Mouse (Mus musculus) thymus, postnatal 25 days (tissue): ENCODE data around the gene Slit2.
"Not testable (repeated sequence)": the region's sequence is repeated elsewhere in the genome, so short reads cannot be mapped to it uniquely, and the experiment has no call there.

Source experiments
- DNase-seq: peaks from one replicate; pipeline ENCODE4 v3.0.0; 2022

The Slit2 gene

DNA sequence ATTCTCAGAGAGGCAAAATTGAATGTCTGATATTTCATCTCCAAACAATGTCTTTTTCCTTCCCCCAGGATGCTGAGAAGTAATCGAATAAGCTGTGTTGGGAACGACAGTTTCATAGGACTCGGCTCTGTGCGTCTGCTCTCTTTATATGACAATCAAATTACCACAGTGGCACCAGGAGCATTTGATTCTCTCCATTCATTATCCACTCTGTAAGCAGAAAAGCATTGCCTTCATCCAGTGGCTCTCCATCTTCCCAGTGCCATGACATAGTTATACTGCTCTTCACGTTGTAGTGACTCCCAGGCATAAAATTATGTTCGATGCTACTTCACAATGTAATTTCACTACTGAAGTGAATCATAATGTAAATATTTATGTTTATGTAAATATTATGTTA lies 252.3 kb downstream of the Slit2 start:
- no peak for DNase-seq

GRCm38 (mm10) chr5:48240751-48241150 lies 257.8 kb downstream of the Slit2 start:
- DNase-seq, result not testable (repeated sequence)

GRCm38 (mm10) chr5:48248327-48248726 lies 265.4 kb downstream of the Slit2 start:
- DNase-seq, result no peak

- no peak for DNase-seq
Observed at GRCm38 (mm10) chr5:48277561-48277960, 294.6 kb downstream of the Slit2 start.

DNA sequence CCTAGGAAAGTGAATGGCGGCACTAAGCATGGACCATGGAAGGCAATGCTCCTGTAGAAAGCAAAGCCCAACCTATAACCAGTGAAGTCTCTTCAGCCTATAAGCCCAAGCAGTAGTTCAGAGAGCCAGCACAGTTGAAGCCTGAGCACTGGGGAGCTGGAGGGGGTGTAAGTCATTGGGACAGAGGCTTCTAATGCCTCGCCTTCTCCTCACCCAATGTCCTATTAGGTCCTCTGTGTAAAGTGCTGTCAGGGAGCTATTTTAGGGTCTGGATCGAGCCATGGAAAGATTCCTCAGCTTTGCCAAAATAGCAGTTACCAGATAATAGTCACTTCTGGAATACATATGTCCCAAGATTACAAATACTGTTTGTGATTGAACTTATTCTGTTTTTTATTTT lies 318.2 kb downstream of the Slit2 start:
- DNase-seq, result no peak

GRCm38 (mm10) chr5:48315057-48315602 lies 332.2 kb downstream of the Slit2 start:
- DNase-seq, result no peak

GRCm38 (mm10) chr5:48320597-48320996 lies 337.7 kb downstream of the Slit2 start:
- DNase-seq, result no peak

DNA sequence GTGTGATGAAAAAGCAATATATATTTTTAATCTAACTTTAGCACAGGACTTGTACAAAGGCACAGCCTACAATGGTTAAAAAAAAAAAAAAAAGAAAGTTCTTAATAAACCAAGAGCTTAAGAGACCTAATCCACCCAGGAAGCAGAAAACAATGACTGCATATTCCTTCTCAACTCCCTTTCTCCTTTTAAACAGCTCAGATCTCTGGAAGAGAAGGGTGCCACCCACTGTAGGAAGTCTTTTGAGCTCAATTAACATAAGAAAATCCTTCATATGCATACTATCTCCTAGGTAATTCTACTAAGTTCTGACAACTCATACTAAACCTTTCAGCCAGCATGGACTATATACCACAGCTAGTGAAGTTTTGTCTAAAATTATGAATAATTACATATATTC lies 343.3 kb downstream of the Slit2 start:
- no peak for DNase-seq

DNA sequence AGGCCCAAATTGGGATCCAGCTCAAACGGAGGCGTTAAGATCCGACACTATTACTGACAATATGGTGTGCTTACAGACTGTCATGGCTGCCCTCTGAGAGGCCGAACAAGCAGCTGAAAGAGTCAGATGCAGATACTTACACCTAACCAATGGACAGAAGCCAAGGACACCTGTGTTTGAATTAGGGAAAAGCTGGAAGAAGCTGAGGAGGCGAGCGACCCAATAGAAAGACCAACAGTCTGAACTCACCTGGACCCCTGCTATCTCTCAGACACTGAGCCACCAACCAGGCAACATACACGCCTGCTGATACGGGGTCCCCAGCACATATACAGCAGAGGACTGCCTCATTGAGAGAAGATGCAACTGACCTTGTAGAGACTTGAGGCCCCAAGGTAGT lies 344.7 kb downstream of the Slit2 start, which contains the start of gene 5730480H06Rik:
TSS of gene 5730480H06Rik (plus strand) at position 301 of the 400 bp plus-strand sequence.
- DNase-seq, result no peak

GRCm38 (mm10) chr5:48329751-48330150 lies 346.8 kb downstream of the Slit2 start:
- DNase-seq, result no peak

- DNase-seq, result no peak
Observed at GRCm38 (mm10) chr5:48330817-48331216, 347.9 kb downstream of the Slit2 start.

- no peak for DNase-seq
Observed at GRCm38 (mm10) chr5:48331441-48331840, 348.5 kb downstream of the Slit2 start.

GRCm38 (mm10) chr5:48333407-48333806 lies 350.5 kb downstream of the Slit2 start:
- DNase-seq, result no peak

- DNase-seq, result no peak
Observed at GRCm38 (mm10) chr5:48333884-48334513, 351.1 kb downstream of the Slit2 start.

- no peak for DNase-seq
Observed at GRCm38 (mm10) chr5:48340808-48341433, 358.0 kb downstream of the Slit2 start.

GRCm38 (mm10) chr5:48345095-48345982 lies 362.4 kb downstream of the Slit2 start:
- no peak for DNase-seq

DNA sequence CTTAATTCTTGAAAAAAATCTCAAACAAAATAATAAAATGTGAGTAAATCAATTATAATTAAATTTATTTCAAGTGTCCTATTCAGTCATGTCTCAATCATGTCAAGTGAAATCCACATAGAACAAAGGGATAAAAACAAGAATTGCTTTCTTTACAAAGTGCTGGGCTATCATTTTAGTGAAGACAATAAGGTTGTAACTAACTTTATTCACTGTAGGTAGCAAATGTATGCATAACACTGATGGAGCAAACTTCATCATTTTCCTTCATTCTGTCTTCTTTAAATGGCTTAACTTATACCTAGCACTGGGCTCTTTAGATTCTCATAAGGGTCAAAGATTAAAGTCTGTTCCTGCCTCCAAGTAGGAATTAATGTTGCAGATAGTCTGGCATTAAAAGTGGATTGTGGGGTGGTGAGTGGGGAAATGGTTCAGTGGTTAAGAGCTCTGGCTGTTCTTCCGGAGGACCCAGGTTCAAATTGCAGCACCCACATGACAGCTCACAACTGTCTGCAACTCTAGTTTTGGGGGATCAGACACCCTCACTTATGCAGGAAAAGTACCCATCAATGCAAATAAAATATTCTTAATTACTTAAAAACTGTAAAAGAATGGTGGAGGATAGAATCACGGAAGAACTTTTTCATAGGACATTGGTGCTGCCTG lies 363.2 kb downstream of the Slit2 start:
- no peak for DNase-seq

DNA sequence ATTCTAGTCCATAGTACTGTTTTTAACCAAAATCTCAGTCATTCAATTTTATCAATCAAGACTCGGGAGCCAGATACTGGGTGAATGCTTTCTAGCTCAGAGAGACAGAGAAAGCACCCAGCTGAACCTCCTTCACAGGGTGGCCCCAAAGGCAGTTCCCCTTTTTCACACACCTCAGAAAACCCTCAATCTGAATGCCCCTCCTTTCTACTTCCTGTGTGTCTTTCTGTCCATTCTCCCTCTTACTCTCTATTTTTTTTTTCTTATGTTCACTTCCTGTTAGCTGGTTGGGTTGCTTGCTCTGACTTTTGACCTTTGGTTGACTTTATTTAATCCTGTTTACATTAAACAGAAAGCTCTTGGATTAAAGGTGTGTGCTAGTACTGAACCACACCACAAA lies 366.4 kb downstream of the Slit2 start:
- DNase-seq, result no peak
